Mouse (Mus musculus): ENCODE data around the gene Fnip2. TPM values are rescaled to one million over a fixed set of nuclear protein-coding genes. Genes with fewer than 3 reads are reported as not detected.

Fnip2 gene
- polyA plus RNA-seq, 1 experiment = 0.36 TPM

- Histone ChIP-seq H3K4me1 (ENCODE audit: control insufficient read depth) (peaks cover 75% of the 10 kb centered on the region), H3K4me3 (replicated peaks) (peak overlapping the region; percentile 99), H3K36me3 (ENCODE audit: control insufficient read depth) (peaks cover 23% of the 10 kb centered on the region), H3K9me3 (ENCODE audit: control insufficient read depth, low read length) (no peaks in the 10 kb centered on the region), H3K27me3 (ENCODE audit: control insufficient read depth) (no peaks in the 10 kb centered on the region)
- no peak for TF ChIP-seq GATA1 (IDR thresholded peaks at IDR 0.05; ENCODE audit: low read length)
- no peak for TF ChIP-seq TAL1 (IDR thresholded peaks at IDR 0.05; ENCODE audit: low read length)
Measured at GRCm38 (mm10) chr3:79568629-79569350, 1.2 kb upstream of the Fnip2 start.

GRCm38 (mm10) chr3:79566716-79567691 is 592 bp downstream of the Fnip2 start:
- H3K36me3 ChIP-seq (ENCODE audit: control insufficient read depth) = peaks cover 40% of the 10 kb centered on the region
- peaks cover 76% of the 10 kb centered on the region for H3K4me1 ChIP-seq (ENCODE audit: control insufficient read depth)
- TF ChIP-seq TAL1 (IDR thresholded peaks at IDR 0.05; ENCODE audit: low read length) (no peak), GATA1 (IDR thresholded peaks at IDR 0.05; ENCODE audit: low read length) (no peak)
- peak overlapping the region; percentile 99 for H3K4me3 ChIP-seq (replicated peaks)
- no peaks in the 10 kb centered on the region for H3K27me3 ChIP-seq (ENCODE audit: control insufficient read depth)
- H3K9me3 ChIP-seq (ENCODE audit: control insufficient read depth, low read length) = no peaks in the 10 kb centered on the region

- H3K4me3 ChIP-seq (replicated peaks) = peak overlapping the region; percentile 99
- peaks cover 74% of the 10 kb centered on the region for H3K4me1 ChIP-seq (ENCODE audit: control insufficient read depth)
- H3K9me3 ChIP-seq (ENCODE audit: control insufficient read depth, low read length) = no peaks in the 10 kb centered on the region
- no peaks in the 10 kb centered on the region for H3K27me3 ChIP-seq (ENCODE audit: control insufficient read depth)
- H3K36me3 ChIP-seq (ENCODE audit: control insufficient read depth) = peaks cover 57% of the 10 kb centered on the region
- TF ChIP-seq GATA1 (IDR thresholded peaks at IDR 0.05; ENCODE audit: low read length) (no peak), TAL1 (IDR thresholded peaks at IDR 0.05; ENCODE audit: low read length) (no peak)
Measured at GRCm38 (mm10) chr3:79564875-79565606, 2.6 kb downstream of the Fnip2 start.

GRCm38 (mm10) chr3:79563511-79563910 is 4.1 kb downstream of the Fnip2 start:
- no peak overlapping the region for H3K4me3 ChIP-seq (replicated peaks)
- no peaks in the 10 kb centered on the region for H3K27me3 ChIP-seq (ENCODE audit: control insufficient read depth)
- H3K9me3 ChIP-seq (ENCODE audit: control insufficient read depth, low read length) = no peaks in the 10 kb centered on the region
- TF ChIP-seq TAL1 (IDR thresholded peaks at IDR 0.05; ENCODE audit: low read length) (no peak), GATA1 (IDR thresholded peaks at IDR 0.05; ENCODE audit: low read length) (no peak)
- H3K4me1 ChIP-seq (ENCODE audit: control insufficient read depth) = peaks cover 74% of the 10 kb centered on the region
- H3K36me3 ChIP-seq (ENCODE audit: control insufficient read depth) = peaks cover 72% of the 10 kb centered on the region

DNA sequence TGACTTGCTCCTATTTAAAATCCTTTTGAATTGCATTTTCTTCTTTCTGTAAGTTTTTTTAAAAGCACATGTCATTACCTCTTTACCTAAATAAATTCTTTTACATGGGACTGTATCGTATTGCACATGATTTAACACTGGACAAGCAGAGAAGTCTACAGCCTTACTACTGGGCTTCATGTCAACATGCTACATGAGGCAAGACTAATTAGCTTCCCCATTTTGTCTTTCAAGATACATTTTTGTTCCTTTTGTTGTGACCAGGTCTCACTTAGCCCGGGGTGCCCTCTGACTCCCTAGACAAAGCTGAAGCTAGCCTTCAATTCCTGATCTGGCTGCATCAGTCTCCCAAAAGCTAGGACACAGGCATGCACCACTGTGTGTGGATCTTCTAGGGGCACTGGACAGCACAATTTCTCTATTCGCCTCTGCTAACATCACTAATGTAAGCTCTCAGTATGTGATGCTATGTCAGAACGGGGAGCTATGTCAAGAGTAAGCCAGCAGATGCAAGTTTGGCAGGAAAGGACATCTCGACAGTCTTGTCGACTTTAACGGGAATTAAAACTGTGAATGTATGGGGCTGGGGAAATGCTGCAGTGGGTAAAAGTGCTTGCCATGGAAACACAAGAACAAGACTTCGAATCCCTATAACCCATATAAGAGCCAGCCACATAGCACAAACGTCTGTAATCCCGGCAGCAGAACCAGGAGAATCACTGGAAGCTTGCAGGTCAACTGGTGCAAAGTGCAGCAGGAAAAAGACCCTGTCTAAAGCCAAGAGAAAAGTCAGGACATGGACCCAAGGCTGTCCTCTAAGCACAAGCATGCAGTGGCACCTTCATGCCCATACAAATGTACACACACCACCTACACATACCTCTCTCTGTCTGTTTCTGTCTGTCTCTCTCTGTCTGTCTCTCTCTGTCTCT is 5.5 kb downstream of the Fnip2 start:
- H3K9me3 ChIP-seq (ENCODE audit: control insufficient read depth, low read length) = no peaks in the 10 kb centered on the region
- no peak overlapping the region for H3K4me3 ChIP-seq (replicated peaks)
- H3K4me1 ChIP-seq (ENCODE audit: control insufficient read depth) = peaks cover 69% of the 10 kb centered on the region
- TF ChIP-seq TAL1 (IDR thresholded peaks at IDR 0.05; ENCODE audit: low read length) = no peak
- H3K36me3 ChIP-seq (ENCODE audit: control insufficient read depth) = peaks cover 85% of the 10 kb centered on the region
- no peaks in the 10 kb centered on the region for H3K27me3 ChIP-seq (ENCODE audit: control insufficient read depth)

DNA sequence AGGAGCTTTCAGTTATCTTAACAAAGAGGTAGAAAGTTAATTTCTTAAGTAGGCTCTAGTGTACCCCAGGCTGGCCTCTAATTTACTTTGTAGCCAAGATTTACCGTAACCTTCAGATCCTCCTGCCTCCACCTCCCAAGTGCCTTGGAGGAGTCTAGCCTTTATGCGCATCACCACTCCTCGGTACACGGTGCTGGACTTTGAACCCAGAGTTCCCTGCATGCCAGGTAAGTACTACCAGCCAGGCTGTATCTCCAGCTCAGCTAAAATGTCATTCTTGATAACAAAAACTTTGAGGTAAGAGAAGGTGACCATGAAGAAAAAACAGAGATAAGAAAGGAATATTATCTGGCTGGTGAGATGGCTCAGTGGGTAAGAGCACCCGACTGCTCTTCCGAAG is 7.0 kb downstream of the Fnip2 start:
- Histone ChIP-seq H3K27me3 (ENCODE audit: control insufficient read depth) (no peaks in the 10 kb centered on the region), H3K36me3 (ENCODE audit: control insufficient read depth) (peaks cover 89% of the 10 kb centered on the region), H3K4me3 (replicated peaks) (no peak overlapping the region), H3K4me1 (ENCODE audit: control insufficient read depth) (peaks cover 58% of the 10 kb centered on the region), H3K9me3 (ENCODE audit: control insufficient read depth, low read length) (no peaks in the 10 kb centered on the region)
- TF ChIP-seq GATA1 (IDR thresholded peaks at IDR 0.05; ENCODE audit: low read length) (no peak), TAL1 (IDR thresholded peaks at IDR 0.05; ENCODE audit: low read length) (no peak)

DNA sequence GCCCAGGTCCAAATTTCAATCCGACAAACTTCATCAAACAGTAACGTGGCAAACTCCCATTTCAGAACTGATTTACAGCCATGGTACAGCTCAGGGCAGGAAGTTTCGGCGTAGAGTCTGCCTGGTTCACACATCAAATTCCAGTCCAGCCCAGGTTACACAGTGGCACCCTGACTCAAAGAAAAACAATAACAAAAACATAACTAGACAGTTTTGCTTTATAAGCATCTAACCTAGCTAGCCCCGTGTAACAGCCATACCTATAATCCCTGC is 7.9 kb downstream of the Fnip2 start:
- peaks cover 89% of the 10 kb centered on the region for H3K36me3 ChIP-seq (ENCODE audit: control insufficient read depth)
- H3K9me3 ChIP-seq (ENCODE audit: control insufficient read depth, low read length) = no peaks in the 10 kb centered on the region
- TF ChIP-seq TAL1 (IDR thresholded peaks at IDR 0.05; ENCODE audit: low read length) = no peak
- peaks cover 54% of the 10 kb centered on the region for H3K4me1 ChIP-seq (ENCODE audit: control insufficient read depth)
- H3K4me3 ChIP-seq (replicated peaks) = no peak overlapping the region
- H3K27me3 ChIP-seq (ENCODE audit: control insufficient read depth) = no peaks in the 10 kb centered on the region

DNA sequence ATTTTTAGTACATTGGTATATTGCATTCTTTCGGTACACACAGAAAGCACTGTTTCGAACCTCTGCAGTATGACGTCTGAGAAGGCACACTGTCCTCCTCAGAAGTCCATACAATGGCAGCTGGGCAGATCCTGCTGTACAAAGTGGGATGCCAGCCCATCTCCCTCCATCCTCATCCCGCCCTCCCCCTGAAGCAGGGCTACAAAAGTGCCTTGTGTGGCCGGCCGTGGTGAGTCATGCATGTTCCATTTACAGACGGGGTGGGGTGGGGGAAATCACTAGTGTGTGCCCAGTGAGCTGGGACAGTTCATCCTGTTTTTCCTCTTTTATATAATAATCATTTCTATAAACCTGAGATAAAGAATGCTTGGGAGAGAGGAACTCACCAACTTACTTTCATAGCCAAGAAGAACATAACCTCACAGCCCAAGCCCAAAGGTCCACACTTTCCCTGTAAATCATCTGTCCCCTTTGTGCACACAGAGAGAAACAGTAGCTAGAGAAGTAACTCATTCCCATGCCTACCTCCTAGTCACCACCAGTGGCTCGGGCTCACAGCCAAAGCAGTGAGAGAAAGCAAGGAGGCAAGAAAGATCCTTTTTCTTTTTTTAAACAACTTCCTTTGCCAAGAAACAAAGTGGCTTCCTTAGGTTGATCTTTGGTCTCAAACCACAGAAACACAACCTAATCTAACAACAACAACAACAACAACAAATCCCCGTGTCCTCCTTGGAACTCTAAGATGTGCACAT is 8.4 kb downstream of the Fnip2 start:
- TF ChIP-seq GATA1 (IDR thresholded peaks at IDR 0.05; ENCODE audit: low read length) = no peak
- H3K36me3 ChIP-seq (ENCODE audit: control insufficient read depth) = peaks cover 88% of the 10 kb centered on the region
- H3K4me1 ChIP-seq (ENCODE audit: control insufficient read depth) = peaks cover 51% of the 10 kb centered on the region
- H3K4me3 ChIP-seq (replicated peaks) = no peak overlapping the region
- no peaks in the 10 kb centered on the region for H3K27me3 ChIP-seq (ENCODE audit: control insufficient read depth)
- no peaks in the 10 kb centered on the region for H3K9me3 ChIP-seq (ENCODE audit: control insufficient read depth, low read length)
